Mouse (Mus musculus) hematopoietic stem cell, adult 5-6 weeks (primary cell): ENCODE results near the gene Itpka. TPM values are rescaled to one million over a fixed set of nuclear protein-coding genes. Genes with fewer than 3 reads are reported as not detected.

ENCODE experiments used
- ATAC-seq, 2 experiments: fragments of 125-278 bp in 1 of 2; replicated peaks in 1 of 2; 2 replicates each; pipeline ENCODE4 v1.8.0; 2016 to 2017; ENCODE audit warnings: inconsistent platforms in 2 of 2, mild to moderate bottlenecking in 2 of 2, moderate number of reproducible peaks in 2 of 2, low read depth in 1 of 2, moderate TSS enrichment in 1 of 2; ENCODE audit not compliant: low FRiP score in 2 of 2, poor library complexity in 2 of 2, severe bottlenecking in 2 of 2, insufficient read depth in 1 of 2, low TSS enrichment in 1 of 2
- total RNA-seq: library from RNA; stranded (forward); fragments of 172-1452, 232-1000 nt; gene quantifications from 2 replicates; pipeline ENCODE4 v1.2.3, GENCODE M21; 2017

Gene Itpka
- total RNA-seq, 1 experiment from 2014 or later, result 1.7 TPM

DNA sequence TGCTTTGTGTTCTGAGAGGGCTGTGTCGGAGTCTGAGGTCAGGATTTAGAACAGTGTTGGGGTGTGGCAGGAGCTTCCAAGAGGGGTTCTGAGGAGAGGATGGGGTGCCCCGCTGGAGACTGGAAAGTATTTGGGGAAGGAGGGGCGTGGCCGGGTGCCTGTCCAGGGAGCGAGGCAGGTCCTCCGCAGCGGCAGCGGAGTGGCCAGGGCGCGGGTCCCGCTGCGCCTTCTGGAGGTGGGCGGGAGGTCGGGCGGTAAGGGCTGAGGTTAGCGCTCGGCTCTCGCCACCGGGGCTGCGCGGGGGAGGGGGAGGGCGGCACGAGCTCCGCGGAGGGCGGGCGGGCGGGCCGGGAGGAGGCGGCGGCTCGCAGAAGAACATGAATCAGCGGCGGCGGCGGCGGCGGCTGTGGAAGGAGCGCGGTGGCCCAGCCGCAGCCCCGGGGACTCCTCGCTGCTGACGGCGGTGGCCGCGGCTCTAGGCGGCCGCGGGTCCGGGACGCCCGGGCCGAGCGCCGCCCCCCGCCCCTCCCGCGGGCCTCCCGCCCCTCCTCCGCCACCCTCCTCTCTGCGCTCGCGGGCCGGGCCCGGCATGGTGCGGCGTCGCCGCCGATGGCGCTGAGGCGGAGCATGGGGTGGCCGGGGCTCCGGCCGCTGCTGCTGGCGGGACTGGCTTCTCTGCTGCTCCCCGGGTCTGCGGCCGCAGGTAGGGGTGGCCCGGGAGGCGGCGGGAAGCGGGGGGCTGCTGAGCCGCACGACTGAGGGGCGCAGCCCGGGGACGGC, 57.2 kb downstream of the Itpka start:
- no peak for ATAC-seq

DNA sequence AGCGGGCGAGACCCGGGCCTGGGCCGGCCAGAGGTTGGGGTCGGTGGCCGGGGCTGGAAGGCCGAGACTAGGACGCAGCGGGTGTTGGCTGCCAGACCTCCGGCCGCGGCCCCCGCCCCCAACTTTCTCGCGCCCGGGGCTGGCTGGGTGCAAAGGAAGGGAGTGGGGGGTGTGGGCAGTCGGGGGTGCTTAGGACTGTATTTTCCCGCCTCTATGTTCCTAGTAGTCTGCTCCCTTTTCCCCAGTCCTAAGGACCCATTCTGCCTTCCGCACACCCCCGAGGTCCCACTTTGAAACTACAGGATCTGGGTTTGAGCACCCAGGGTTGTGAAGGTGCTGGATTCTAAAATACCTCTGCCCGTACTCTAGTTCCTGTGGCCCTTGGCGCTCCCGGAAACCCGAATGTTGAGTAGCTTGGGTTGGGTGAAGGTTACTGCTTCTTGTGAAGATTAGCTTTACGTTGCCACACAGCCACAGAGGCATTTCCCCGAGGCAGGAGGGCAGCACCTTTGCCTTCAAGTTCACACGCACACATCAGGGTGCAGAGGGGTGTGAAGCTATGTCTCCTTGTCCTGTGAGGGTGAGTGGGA, 57.9 kb downstream of the Itpka start:
- no peak for ATAC-seq

Other genes starting within 250 kb of the Itpka start
- 0.13 TPM in 1 of 2 replicates, not detected in the other for gene Exd1, start 194.7 kb upstream of the Itpka start, total RNA-seq
- 51.5 and 65.8 TPM in 2 replicates for gene Chp1, start 194.6 kb upstream of the Itpka start, total RNA-seq
- gene Nusap1, start 124.0 kb upstream of the Itpka start, total RNA-seq, result 80.2 and 97.9 TPM in 2 replicates
- 20.5 and 22.9 TPM in 2 replicates for gene Oip5, start 123.9 kb upstream of the Itpka start, total RNA-seq
- 22.4 and 27.0 TPM in 2 replicates for gene Ndufaf1, start 79.5 kb upstream of the Itpka start, total RNA-seq
- 33.1 and 44.5 TPM in 2 replicates for gene Rtf1, start 67.3 kb upstream of the Itpka start, total RNA-seq
- gene Ltk, start 18.1 kb downstream of the Itpka start, total RNA-seq, result not detected in 2 replicates
- gene Rpap1, start 45.2 kb downstream of the Itpka start, total RNA-seq, result 9.2 and 10.5 TPM in 2 replicates
- gene Tyro3, start 55.4 kb downstream of the Itpka start, total RNA-seq, result 0.50 TPM in 2 replicates
- gene Mga, start 154.9 kb downstream of the Itpka start, total RNA-seq, result 101 and 124 TPM in 2 replicates
- 7.7 and 11.1 TPM in 2 replicates for gene Mapkbp1, start 230.4 kb downstream of the Itpka start, total RNA-seq